Mouse (Mus musculus) yolk sac, embryonic 10.5 days (tissue): ENCODE measurements around the gene AC134908.4.
"Not testable (repeated sequence)": the region's sequence is repeated elsewhere in the genome, so short reads cannot be mapped to it uniquely, and the experiment has no call there.

Experiments used
- DNase-seq: peaks from one replicate; pipeline ENCODE4 v3.0.0-alpha.2; 2017; ENCODE audit warnings: low spot score

The AC134908.4 gene

GRCm38 (mm10) chr17:25769331-25769730, 26.1 kb downstream of the AC134908.4 start:
- DNase-seq, result no peak

- no peak for DNase-seq
Observed at GRCm38 (mm10) chr17:25765886-25766285, 29.6 kb downstream of the AC134908.4 start.

GRCm38 (mm10) chr17:25762591-25762990, 32.9 kb downstream of the AC134908.4 start:
- DNase-seq, result no peak

GRCm38 (mm10) chr17:25761561-25761970, 33.9 kb downstream of the AC134908.4 start:
- no peak for DNase-seq

- no peak for DNase-seq
Observed at GRCm38 (mm10) chr17:25760148-25760547, 35.3 kb downstream of the AC134908.4 start.

GRCm38 (mm10) chr17:25757691-25758090, 37.8 kb downstream of the AC134908.4 start:
- DNase-seq, result no peak

- no peak for DNase-seq
Observed at GRCm38 (mm10) chr17:25756378-25757242, 38.8 kb downstream of the AC134908.4 start.

GRCm38 (mm10) chr17:25755627-25756377, 39.7 kb downstream of the AC134908.4 start:
- no peak for DNase-seq

GRCm38 (mm10) chr17:25755086-25755485, 40.4 kb downstream of the AC134908.4 start:
- DNase-seq, result no peak

- no peak for DNase-seq
Observed at GRCm38 (mm10) chr17:25754241-25754640, 41.2 kb downstream of the AC134908.4 start, which contains the start of gene Msln. Gene Msln (minus strand): TSS chr17:25754378.

GRCm38 (mm10) chr17:25751446-25751845, 44.0 kb downstream of the AC134908.4 start:
- no peak for DNase-seq

GRCm38 (mm10) chr17:25749314-25749713, 46.1 kb downstream of the AC134908.4 start:
- DNase-seq, result no peak

- DNase-seq, result no peak
Observed at GRCm38 (mm10) chr17:25748238-25748637, 47.2 kb downstream of the AC134908.4 start.

GRCm38 (mm10) chr17:25744311-25744710, 51.1 kb downstream of the AC134908.4 start:
- no peak for DNase-seq

GRCm38 (mm10) chr17:25743831-25744230, 51.6 kb downstream of the AC134908.4 start:
- DNase-seq, result no peak

GRCm38 (mm10) chr17:25741471-25741870, 54.0 kb downstream of the AC134908.4 start:
- not testable (repeated sequence) for DNase-seq
